Mouse (Mus musculus) kidney, postnatal 4 days (tissue): ENCODE measurements around the gene Ubac2.
A peak's percentile ranks its signal among the peaks of the same experiment; 100 is the strongest.
"Not testable (repeated sequence)": the region's sequence is repeated elsewhere in the genome, so short reads cannot be mapped to it uniquely, and the experiment has no call there.

Experiments
- DNase-seq, 2 experiments: peaks; one replicate each; pipeline ENCODE4 v3.0.0; 2021; ENCODE audit warnings: mixed read lengths in 2 of 2

Ubac2 gene

GRCm38 (mm10) chr14:121878176-121878858 is at the start of gene Ubac2:
Ubac2 (plus strand) TSS chr14:121878620.
- peak; percentile 99 for DNase-seq

GRCm38 (mm10) chr14:121829816-121830442 is 48.5 kb upstream of the Ubac2 start:
- DNase-seq, result no peak

- no peak for DNase-seq
These were observed 45.4 kb upstream of the Ubac2 start for GRCm38 (mm10) chr14:121833001-121833520.

DNA sequence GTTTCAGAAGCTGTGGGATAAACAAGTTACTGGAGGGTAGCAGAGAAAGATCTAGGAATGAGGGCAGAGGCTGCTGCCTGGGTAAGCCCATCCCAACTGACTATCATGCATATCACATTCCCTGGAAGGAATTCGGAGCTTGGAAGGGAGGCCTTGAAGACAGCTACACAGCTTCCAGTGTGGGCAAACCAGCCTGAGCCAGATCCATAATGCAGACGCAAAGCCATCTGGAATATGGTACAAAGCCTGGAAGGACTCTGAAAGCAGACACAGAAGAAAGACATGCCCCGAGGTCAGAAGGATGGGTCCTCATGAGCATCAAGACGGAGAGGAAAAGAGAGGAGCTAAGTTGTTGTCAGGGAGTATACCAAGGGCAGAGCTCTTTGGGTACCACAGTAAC is 40.3 kb upstream of the Ubac2 start:
- DNase-seq, result no peak

- no peak for DNase-seq
These were observed 38.2 kb upstream of the Ubac2 start for GRCm38 (mm10) chr14:121840217-121840616.

DNA sequence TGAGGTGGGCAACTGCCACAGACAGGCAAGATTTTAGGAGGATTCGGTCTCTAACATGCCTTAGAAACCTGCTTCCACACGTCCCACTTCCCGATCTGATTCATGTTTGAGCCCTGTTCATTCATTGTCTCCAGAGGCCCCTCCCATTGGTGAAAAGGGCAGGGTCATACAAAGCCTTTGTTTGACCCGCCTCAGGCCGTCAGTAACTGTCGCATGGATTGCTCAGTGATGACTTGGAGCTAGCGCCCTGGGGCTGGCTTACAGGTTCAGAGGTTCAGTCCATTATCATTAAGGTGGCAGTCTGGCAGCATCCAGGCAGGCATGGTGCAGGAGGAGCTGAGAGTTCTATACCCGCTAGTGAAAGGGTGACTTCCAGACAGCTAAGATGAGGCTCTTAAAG is 33.9 kb upstream of the Ubac2 start:
- DNase-seq, result no peak

- no peak for DNase-seq
These were observed 27.2 kb upstream of the Ubac2 start for GRCm38 (mm10) chr14:121851231-121851630.

DNA sequence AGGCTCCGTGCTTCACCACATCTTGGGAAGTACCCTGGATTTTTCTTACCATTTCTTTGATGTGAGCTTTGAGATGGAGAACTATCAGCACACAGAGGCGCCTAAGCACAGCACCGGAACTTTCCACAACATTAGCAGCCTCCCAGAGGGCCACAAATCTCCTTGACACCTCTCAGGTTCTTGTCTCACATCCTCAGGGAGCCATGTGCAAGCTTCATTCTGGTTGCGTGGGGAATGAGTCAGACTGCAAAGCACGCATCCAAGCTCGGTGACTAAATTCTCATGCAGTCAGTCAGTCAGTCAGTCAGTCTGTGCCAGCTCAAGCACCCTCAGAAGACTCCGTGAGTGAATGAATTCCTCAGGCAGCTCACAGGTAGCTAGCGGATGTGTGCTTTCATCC is 25.9 kb upstream of the Ubac2 start:
- DNase-seq, result no peak

DNA sequence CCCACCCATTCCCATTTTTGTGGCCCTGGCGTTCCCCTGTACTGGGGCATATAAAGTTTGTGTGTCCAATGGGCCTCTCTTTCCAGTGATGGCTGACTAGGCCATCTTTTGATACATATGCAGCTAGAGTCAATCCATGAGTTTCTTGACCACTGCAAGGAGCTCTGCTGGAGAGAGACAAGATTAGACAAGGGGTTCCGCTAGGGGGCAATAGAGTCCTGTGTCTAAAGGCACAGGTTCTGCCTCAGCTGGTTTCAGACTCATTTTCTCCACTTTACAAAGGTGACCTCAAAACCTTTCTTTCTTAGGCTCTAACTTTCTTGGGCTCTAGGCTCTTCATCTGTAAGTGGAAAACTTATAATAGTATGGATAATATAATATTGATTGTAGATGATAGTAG is 13.3 kb upstream of the Ubac2 start:
- DNase-seq, result peak; percentile 82 to 86

GRCm38 (mm10) chr14:121866574-121866973 is 11.8 kb upstream of the Ubac2 start:
- no peak for DNase-seq

DNA sequence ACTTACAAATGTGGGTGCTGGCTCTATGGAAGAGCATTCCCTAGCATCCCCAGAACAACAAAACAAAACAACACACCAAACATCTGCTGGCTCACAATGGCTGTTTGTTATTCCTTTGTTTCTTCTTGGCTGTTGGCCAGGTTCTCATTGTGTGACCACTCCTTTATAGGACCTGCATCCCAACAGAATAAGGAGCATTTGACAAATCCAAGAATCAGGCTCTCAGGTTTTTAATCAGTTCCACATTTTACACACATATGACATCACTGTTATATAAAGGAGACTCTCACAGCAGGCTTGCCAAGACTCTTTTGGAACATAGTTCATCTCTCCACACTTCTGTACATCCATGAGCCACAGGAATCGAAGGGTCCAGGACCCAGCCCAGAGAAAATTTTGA is 9.3 kb upstream of the Ubac2 start:
- no peak for DNase-seq

DNA sequence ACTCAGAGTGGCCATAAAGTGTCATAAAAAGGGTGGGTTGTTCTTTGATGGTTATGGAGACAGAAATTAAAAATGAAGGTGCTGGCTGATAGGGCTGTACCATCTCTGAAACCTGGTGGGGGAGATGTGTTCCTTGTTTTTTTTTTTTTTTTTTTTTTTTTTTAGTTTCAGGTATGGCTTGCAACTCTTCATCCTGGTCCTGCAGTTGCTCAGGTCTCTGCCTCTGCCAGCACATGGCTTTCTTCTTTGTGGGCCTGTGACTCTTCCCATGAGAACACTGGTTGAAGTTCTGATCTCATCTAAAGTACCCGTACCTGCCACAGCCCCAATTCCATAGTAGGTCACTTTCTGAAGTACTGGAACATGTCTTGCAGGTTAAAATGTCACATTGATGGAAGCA is 5.7 kb upstream of the Ubac2 start:
- DNase-seq, result no peak

DNA sequence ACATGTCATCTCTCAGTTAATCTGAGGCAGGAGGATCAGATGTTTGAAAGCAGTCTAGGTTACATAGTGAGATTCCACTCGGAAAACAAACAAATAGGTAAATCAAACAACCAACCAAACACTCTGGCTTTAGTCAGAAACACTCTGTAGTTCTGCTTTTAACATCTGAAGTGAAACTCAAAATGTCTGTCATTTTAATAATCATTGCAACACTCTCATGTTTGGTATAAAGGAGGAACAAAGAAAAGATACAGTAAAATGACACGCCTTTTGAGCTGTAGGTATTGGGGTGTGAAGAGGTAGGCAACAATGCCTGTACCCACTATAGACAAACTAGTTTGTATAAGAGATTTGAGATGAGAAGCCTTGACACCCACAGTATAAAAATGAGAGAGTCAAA is 5.2 kb upstream of the Ubac2 start:
- no peak for DNase-seq

DNA sequence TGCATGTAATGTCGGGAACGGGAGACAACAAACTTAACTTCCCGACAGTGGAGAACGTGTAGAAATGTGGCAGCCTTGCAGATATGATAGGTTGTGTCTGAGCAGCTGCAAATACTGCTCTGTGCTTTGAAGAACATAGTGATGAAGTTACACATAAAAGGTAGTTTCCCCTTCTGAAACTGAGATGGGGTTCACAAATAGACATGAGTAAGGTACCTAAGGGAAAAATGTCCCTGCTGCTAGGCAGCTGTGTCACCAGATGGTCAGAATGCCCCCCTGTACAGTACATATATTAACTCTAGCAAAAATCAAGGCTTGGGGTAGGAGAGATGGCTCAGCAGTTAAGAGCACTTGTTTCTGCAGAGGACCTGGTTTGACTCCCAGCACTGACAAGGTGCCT is 4.8 kb upstream of the Ubac2 start:
- no peak for DNase-seq

GRCm38 (mm10) chr14:121876190-121876589 is 2.2 kb upstream of the Ubac2 start:
- not testable (repeated sequence) for DNase-seq

- no peak for DNase-seq
These were observed 1.6 kb upstream of the Ubac2 start for GRCm38 (mm10) chr14:121876860-121877259.

DNA sequence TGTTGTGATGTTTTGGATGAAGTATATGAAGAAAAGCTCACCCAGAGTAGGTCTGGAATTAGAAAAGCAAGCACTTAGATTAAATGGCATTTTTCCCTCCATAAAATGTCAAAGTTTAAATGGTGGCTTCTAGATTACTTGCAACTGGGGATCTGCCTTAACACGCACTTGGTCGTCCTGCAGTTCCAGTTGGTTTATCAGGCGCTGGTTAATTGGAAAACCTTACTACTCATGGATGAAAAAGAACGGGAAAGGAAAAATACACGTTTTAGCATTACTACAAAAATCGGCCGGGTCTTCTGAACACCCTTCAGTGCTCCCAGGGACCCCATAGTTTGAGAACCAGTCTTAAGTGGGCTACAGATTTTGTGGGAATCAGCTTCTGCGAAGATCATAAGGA is 780 bp upstream of the Ubac2 start:
- no peak for DNase-seq

DNA sequence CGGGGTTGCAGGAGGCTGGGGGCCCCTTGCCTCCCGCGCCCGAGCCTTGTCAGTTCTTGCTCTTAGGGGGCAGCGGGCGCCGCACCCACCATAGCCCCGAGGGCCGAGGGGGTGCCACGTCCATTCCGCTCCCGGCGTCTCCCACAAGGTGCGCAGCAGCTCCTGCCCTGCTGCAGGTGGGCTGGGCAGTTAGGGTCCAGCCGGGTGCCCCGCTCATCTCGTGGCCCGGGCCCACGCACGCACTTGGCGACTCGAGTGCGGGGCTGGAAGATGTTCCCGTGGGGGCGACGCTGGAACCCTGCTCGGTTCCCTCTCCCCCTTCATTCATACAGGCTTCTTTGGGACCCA is 413 bp downstream of the Ubac2 start:
- no peak for DNase-seq

- DNase-seq, result peak; percentile 22 to 44
These were observed 933 bp downstream of the Ubac2 start for GRCm38 (mm10) chr14:121879266-121879840.

- no peak for DNase-seq
These were observed 2.8 kb downstream of the Ubac2 start for GRCm38 (mm10) chr14:121881211-121881610.

- DNase-seq, result peak; percentile 66 to 71
These were observed 5.9 kb downstream of the Ubac2 start for GRCm38 (mm10) chr14:121884150-121884797.

DNA sequence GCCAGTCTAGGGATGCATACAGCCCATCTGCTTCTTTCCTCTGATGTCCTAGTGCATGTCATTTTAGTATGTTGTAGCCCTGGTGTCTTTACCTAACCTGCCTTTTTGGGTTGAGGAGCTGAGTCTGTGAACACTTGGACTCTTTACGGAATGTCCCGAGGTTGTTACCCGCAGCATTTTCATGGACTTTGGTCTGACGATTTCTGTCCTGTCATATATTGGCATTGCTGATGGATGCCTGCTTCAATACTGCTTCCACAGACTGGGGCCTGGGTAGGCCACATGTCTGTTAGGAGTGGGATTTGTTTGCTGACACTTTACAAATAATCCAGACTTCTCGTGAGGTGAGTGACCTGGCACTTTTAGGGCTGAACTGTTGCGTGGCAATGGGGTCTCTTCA is 15.3 kb downstream of the Ubac2 start:
- DNase-seq, result no peak

DNA sequence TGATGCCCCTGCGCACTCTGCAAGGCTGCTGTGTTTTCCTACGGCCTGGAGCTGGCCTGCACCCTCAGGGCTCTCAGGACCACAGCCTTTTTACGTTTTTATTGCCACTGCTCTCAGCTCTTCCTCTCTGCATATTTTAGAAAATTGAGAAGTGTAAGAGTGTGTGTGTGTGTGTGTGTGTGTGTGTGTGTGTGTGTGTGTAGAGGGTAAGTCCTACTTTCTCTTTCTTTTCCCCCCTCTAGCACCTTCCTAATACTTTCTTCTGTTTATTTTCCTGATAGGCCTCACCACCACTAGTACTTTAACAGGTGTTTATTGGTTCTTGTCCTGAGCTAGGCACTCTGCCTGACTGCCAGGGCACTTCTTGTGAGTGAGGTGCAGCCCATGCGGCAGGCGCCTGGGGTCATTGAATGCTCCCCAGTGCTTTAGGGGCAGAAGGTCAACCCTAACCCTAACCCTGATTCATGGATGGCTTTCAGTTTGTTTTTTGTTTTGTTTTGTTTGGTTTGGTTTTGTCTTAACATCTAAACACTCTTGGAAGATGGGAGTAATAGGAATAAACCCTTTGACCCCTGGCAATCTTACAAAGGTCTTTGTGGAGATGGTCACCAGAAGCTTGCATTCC is 16.2 kb downstream of the Ubac2 start:
- no peak for DNase-seq
